8 mouse cellular contexts compared by ENCODE assay signal in the genomic region with DNA sequence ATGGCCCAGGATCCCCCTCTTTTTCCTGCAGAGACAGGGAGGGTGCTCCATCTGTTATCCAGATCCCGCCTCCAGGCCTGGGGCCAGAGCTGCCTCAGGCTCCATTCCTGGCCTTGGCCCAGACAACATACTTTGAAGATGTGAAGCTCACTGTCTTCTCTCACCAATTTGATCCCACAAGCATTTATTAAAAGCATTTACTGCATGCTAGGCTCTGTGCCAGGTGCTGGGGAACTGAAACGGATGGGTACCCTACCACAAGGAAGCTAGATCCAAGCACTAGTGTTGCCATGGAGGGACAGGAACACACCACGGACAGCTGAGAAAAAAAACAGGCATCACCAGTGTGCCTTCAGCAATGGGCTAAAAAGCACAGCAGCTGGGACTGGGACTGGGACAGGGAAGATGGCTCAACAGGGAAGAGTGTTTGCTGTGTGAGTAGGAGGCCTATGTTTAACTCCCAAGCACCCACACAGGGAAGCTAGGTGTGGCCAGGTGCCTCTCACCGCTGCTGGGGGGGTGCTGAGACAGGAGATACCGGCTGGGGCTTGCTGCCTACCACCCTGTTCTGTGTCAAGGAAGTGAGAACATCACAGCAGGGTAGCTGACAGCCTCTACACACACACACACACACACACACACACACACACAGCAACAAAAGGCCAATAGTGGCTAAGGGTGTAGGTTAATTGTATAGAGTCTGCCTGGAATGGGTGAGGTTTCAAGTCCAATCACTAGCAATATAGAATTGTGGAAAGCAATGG. TPM values are rescaled to one million over a fixed set of nuclear protein-coding genes. Genes with fewer than 3 reads are reported as not detected.
DNase-seq lines count a peak whose midpoint lies in the region; ATAC-seq and TF ChIP-seq lines count a peak whose summit lies in the region.

No protein-coding gene starts in this region.

- H3K9me3 ChIP-seq in embryonic facial prominence, embryonic 14.5 days (ENCODE audit: control insufficient read depth, low read length): no peaks in the 10 kb centered on the region
- no peaks in the 10 kb centered on the region for H3K9me3 ChIP-seq in heart, postnatal 0 days (replicated peaks; ENCODE audit: control insufficient read depth, low read length)
- no peaks in the 10 kb centered on the region for H3K9me3 ChIP-seq in midbrain, embryonic 14.5 days (ENCODE audit: control insufficient read depth, low read length)

- peaks cover 37% of the 10 kb centered on the region for H3K4me1 ChIP-seq in embryonic facial prominence, embryonic 14.5 days (ENCODE audit: control insufficient read depth, insufficient read depth, low read length)
- H3K4me1 ChIP-seq in heart, postnatal 0 days (ENCODE audit: control insufficient read depth, insufficient read depth): peaks cover 34% of the 10 kb centered on the region
- peaks cover 55% of the 10 kb centered on the region for H3K4me1 ChIP-seq in midbrain, embryonic 14.5 days (ENCODE audit: control insufficient read depth, insufficient read depth, low read length)

- TF ChIP-seq CTCF in Patski (IDR thresholded peaks at IDR 0.05): no peak
- TF ChIP-seq CTCF in heart, postnatal 0 days (IDR thresholded peaks at IDR 0.05; ENCODE audit: low read depth): no peak

- TF ChIP-seq EP300 in heart, postnatal 0 days (IDR thresholded peaks at IDR 0.05; ENCODE audit: low read depth): no peak

- H3K9ac ChIP-seq in embryonic facial prominence, embryonic 14.5 days (ENCODE audit: low read depth, low read length): no peak overlapping the region
- no peak overlapping the region for H3K9ac ChIP-seq in heart, postnatal 0 days (replicated peaks; ENCODE audit: low read depth, low read length)
- H3K9ac ChIP-seq in midbrain, embryonic 14.5 days (replicated peaks; ENCODE audit: low read length): no peak overlapping the region

- WGBS in embryonic facial prominence, embryonic 14.5 days: 39% methylated on average over 5 of the region's 5 CpGs
- 25% methylated on average over 5 of the region's 5 CpGs for WGBS in heart, postnatal 0 days
- WGBS in midbrain, embryonic 14.5 days: 51% methylated on average over 5 of the region's 5 CpGs

- in situ Hi-C loops in Patski (cut with MboI; ENCODE audit: low pct_unique_long_range_greater_than_20kb): no loop called here

- no peaks in the 10 kb centered on the region for H3K27me3 ChIP-seq in Patski
- no peaks in the 10 kb centered on the region for H3K27me3 ChIP-seq in embryonic facial prominence, embryonic 14.5 days (replicated peaks; ENCODE audit: control insufficient read depth, insufficient read depth, low read length)
- no peaks in the 10 kb centered on the region for H3K27me3 ChIP-seq in heart, postnatal 0 days (ENCODE audit: control insufficient read depth, insufficient read depth, low read length)
- H3K27me3 ChIP-seq in midbrain, embryonic 14.5 days (ENCODE audit: control insufficient read depth, insufficient read depth, low read length): no peaks in the 10 kb centered on the region

- peaks cover 25% of the 10 kb centered on the region for H3K36me3 ChIP-seq in embryonic facial prominence, embryonic 14.5 days (ENCODE audit: control insufficient read depth, insufficient read depth, low read length)
- H3K36me3 ChIP-seq in heart, postnatal 0 days (replicated peaks; ENCODE audit: control insufficient read depth, insufficient read depth, low read length): peaks cover 7% of the 10 kb centered on the region; the same call in 1 of the 2 replicates
- H3K36me3 ChIP-seq in midbrain, embryonic 14.5 days (ENCODE audit: control insufficient read depth, insufficient read depth, low read length): peaks cover 15% of the 10 kb centered on the region

- POLR2A ChIA-PET in Patski (lab: Charles Lee): interaction anchor here (0.6 to 2.5 kb wide), 4 partner anchors 10 to 642 kb away, joined by 3 to 7 read pairs (median 4); no protein-coding TSS in a partner anchor

- H3K4me3 ChIP-seq in embryonic facial prominence, embryonic 14.5 days (ENCODE audit: low read depth, low read length): no peak overlapping the region
- H3K4me3 ChIP-seq in heart, postnatal 0 days (ENCODE audit: low read depth, low read length): no peak overlapping the region
- no peak overlapping the region for H3K4me3 ChIP-seq in midbrain, embryonic 14.5 days (replicated peaks; ENCODE audit: low read depth, low read length)

- CTCF ChIA-PET in Patski (lab: Charles Lee): interaction anchor here (0.8 to 1.7 kb wide), 5 partner anchors 9 to 81 kb away, joined by 3 to 5 read pairs (median 3); no protein-coding TSS in a partner anchor

- no peak overlapping the region for H3K4me2 ChIP-seq in embryonic facial prominence, embryonic 14.5 days (ENCODE audit: low read depth, low read length)
- H3K4me2 ChIP-seq in heart, postnatal 0 days (ENCODE audit: low read depth, low read length): no peak overlapping the region
- H3K4me2 ChIP-seq in midbrain, embryonic 14.5 days (ENCODE audit: low read length): 0 out of 2 replicates have a peak overlapping the region, but pooled peaks have one; percentile 12

- peak overlapping the region; percentile 69 for H3K27ac ChIP-seq in embryonic facial prominence, embryonic 14.5 days (replicated peaks; ENCODE audit: low read depth, low read length)
- peak overlapping the region; percentile 46 for H3K27ac ChIP-seq in heart, postnatal 0 days (ENCODE audit: low read depth)
- peak overlapping the region; percentile 64 for H3K27ac ChIP-seq in midbrain, embryonic 14.5 days (replicated peaks; ENCODE audit: low read depth, low read length)

- peak; percentile 73 for ATAC-seq in Patski
- peak; percentile 74 for ATAC-seq in embryonic facial prominence, embryonic 14.5 days (ENCODE audit: low read depth)
- ATAC-seq in heart, postnatal 0 days (ENCODE audit: insufficient read depth, low read depth): peak; percentile 47
- ATAC-seq in midbrain, embryonic 14.5 days (ENCODE audit: low FRiP score, low TSS enrichment): peak; percentile 56

- DNase-seq in adrenal gland, adult 2 months: peak; percentile 70
- DNase-seq in adrenal gland, postnatal 4 days (ENCODE audit: low spot score in 2 of 2): no peak
- peak; percentile 95 for DNase-seq in Patski (ENCODE audit: low read depth, low spot score)
- peak; percentile 87 for DNase-seq in embryonic facial prominence, embryonic 14.5 days (ENCODE audit: low spot score)
- DNase-seq in heart, postnatal 0 days (ENCODE audit: low spot score): no peak
- peak; percentile 68 for DNase-seq in layer of hippocampus, adult 9-11 months
- peak; percentile 64 for DNase-seq in midbrain, embryonic 14.5 days
- DNase-seq in embryo, embryonic 10.5 days (ENCODE audit: low spot score): no peak

RNA-seq across cellular contexts. Expression of gene Tet3, which starts 30.7 kb away (rescaled TPM):
- 10 to 100 TPM; 22.9 to 26.0 TPM for total RNA-seq in adrenal gland, adult 2 months (2021)
- 6.8 and 8.7 TPM in 2 replicates for polyA plus RNA-seq in adrenal gland, adult 2 months (2012; rRNA removed)
- 10 to 100 TPM; 79.0 to 79.5 TPM for total RNA-seq in adrenal gland, postnatal 4 days (2021)
- polyA plus RNA-seq in Patski (2021): 10.5 TPM
- 32.4 and 37.3 TPM in 2 replicates for polyA plus RNA-seq in embryonic facial prominence, embryonic 14.5 days (2014; fragmentation: Nextera tagmentation; extraction: Ambion mirVana)
- total RNA-seq in heart, postnatal 0 days (2014; rRNA removed; ENCODE audit: low replicate concordance): 14.1 and 17.3 TPM in 2 replicates
- polyA plus RNA-seq in heart, postnatal 0 days (2015; fragmentation: Nextera tagmentation; extraction: Ambion mirVana): 16.4 and 17.2 TPM in 2 replicates
- polyA plus RNA-seq in midbrain, embryonic 14.5 days (2014; fragmentation: Nextera tagmentation; extraction: Ambion mirVana): 50.0 and 56.0 TPM in 2 replicates

Comparison
In these comparisons a context has a peak if more than half of its experiments do, and no peak if none do; other contexts are left out.
1. DNase-seq: peak in adrenal gland, adult 2 months (single experiment), Patski (single experiment), embryonic facial prominence, embryonic 14.5 days (single experiment), layer of hippocampus, adult 9-11 months (single experiment) and midbrain, embryonic 14.5 days (single experiment); none in adrenal gland, postnatal 4 days (0 of 2), heart, postnatal 0 days (single experiment) and embryo, embryonic 10.5 days (single experiment).
2. Peak in every context shown above with its lines, with median percentiles within 50 percentile points of each other: ATAC-seq and H3K27ac ChIP-seq.